Mouse (Mus musculus): ENCODE data around the gene Ate1. TPM values are rescaled to one million over a fixed set of nuclear protein-coding genes. Genes with fewer than 3 reads are reported as not detected.
A peak's percentile ranks its signal among the peaks of the same experiment; 100 is the strongest.
"Not testable (repeated sequence)": the region's sequence is repeated elsewhere in the genome, so short reads cannot be mapped to it uniquely, and the experiment has no call there.

Gene Ate1
- polyA plus RNA-seq, 1 experiment from 2014 or later, result 109 TPM

GRCm38 (mm10) chr7:130535174-130535573 is 15.0 kb upstream of the Ate1 start:
- Histone ChIP-seq H3K27me3 (replicated peaks; ENCODE audit: control insufficient read depth, insufficient read depth, low read length) (no peaks in the 10 kb centered on the region), H3K27ac (ENCODE audit: low read depth, low read length) (no peak overlapping the region), H3K4me2 (ENCODE audit: low read length) (no peak overlapping the region), H3K9ac (ENCODE audit: low read depth, low read length) (no peak overlapping the region), H3K9me3 (ENCODE audit: control insufficient read depth, low read length) (no peaks in the 10 kb centered on the region), H3K4me3 (ENCODE audit: low read length) (no peak overlapping the region), H3K4me1 (ENCODE audit: control insufficient read depth, insufficient read depth, low read depth, low read length) (no peaks in the 10 kb centered on the region), H3K36me3 (ENCODE audit: control insufficient read depth, insufficient read depth, low read length) (peaks cover 24% of the 10 kb centered on the region)
- 90% methylated on average over 4 of the region's 4 CpGs for WGBS
- no peak for ATAC-seq

DNA sequence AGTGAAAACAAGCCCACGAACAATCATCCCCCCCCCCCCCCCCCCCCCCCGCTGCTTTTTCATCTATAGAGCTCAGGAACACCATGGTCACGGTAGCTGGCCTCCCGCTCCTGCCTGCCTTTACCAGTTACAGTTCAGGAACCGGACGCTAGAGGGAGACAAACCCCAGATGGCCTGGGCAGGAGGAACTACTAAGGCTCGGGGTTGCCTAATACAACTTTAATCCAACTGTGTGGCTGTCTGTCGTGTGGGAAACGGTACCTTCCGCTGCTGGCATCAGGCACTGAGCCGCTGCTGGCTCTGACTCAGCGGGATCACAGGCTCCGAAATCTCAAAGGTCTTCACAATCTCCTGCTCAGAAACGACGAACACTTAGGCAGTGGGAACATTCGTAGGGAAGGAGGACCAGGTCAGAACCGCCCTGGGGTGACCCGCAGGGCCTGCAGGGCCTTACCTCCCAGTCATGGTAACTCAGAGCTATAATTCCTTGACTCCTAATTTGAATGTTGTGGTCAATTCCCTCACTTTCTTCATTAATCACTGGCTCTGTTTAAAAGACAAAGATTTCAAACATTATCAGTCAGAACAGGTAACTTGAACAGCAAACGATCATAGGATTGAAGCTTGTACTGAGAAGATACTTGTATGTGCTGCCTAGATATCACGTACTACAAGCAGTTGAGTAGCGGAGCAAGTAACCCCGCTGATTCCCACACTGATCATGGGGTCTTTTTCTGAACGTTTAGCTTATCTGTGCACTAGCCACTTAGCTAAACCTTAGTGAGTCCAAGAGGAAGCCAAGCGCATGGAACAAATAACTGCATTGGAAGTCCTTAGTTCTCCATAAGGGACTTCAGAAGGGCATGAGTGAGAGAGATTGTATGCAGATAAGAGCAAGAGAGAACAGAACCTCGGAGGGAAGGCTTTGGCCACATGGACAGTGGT is 13.4 kb upstream of the Ate1 start:
- Histone ChIP-seq H3K4me2 (ENCODE audit: low read length) (no peak overlapping the region), H3K27me3 (replicated peaks; ENCODE audit: control insufficient read depth, insufficient read depth, low read length) (no peaks in the 10 kb centered on the region), H3K4me1 (ENCODE audit: control insufficient read depth, insufficient read depth, low read depth, low read length) (no peaks in the 10 kb centered on the region), H3K4me3 (ENCODE audit: low read length) (no peak overlapping the region), H3K9ac (ENCODE audit: low read depth, low read length) (no peak overlapping the region), H3K9me3 (ENCODE audit: control insufficient read depth, low read length) (no peaks in the 10 kb centered on the region), H3K36me3 (ENCODE audit: control insufficient read depth, insufficient read depth, low read length) (peaks cover 16% of the 10 kb centered on the region), H3K27ac (ENCODE audit: low read depth, low read length) (no peak overlapping the region; the same call in 1 of the 2 replicates)
- peak; percentile 83 for ATAC-seq
- 47% methylated on average over 24 of the region's 25 CpGs for WGBS

GRCm38 (mm10) chr7:130531138-130531537 is 11.0 kb upstream of the Ate1 start:
- H3K9me3 ChIP-seq (ENCODE audit: control insufficient read depth, low read length); H3K27ac ChIP-seq (ENCODE audit: low read depth, low read length); H3K36me3 ChIP-seq (ENCODE audit: control insufficient read depth, insufficient read depth, low read length); H3K4me3 ChIP-seq (ENCODE audit: low read length); ATAC-seq; H3K27me3 ChIP-seq (replicated peaks; ENCODE audit: control insufficient read depth, insufficient read depth, low read length); H3K4me1 ChIP-seq (ENCODE audit: control insufficient read depth, insufficient read depth, low read depth, low read length); H3K4me2 ChIP-seq (ENCODE audit: low read length); H3K9ac ChIP-seq (ENCODE audit: low read depth, low read length): not testable (repeated sequence)
- 95% methylated on average over 14 of the region's 15 CpGs for WGBS

DNA sequence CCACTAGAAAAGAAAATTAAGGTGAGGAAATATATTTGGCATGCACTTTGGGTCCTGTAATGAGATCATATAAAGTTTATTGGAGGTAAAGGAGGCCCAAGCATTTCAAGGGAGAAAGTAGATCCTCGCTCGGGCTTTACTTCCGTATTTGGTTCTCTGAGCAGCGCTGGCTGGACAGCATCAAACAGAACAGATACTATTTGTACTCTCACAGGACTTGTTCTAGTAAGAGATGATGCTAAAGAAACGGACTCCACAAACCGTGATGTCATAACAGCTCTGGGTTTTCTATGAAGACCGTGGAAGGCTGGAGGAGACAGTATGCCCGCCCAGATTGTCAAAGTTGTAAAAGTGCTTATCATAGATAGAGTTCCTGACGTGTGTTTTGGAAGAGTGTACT is 7.1 kb upstream of the Ate1 start:
- Histone ChIP-seq H3K4me2 (ENCODE audit: low read length) (no peak overlapping the region), H3K27ac (ENCODE audit: low read depth, low read length) (no peak overlapping the region), H3K4me3 (ENCODE audit: low read length) (no peak overlapping the region), H3K4me1 (ENCODE audit: control insufficient read depth, insufficient read depth, low read depth, low read length) (no peaks in the 10 kb centered on the region), H3K27me3 (replicated peaks; ENCODE audit: control insufficient read depth, insufficient read depth, low read length) (no peaks in the 10 kb centered on the region), H3K9me3 (ENCODE audit: control insufficient read depth, low read length) (no peaks in the 10 kb centered on the region), H3K9ac (ENCODE audit: low read depth, low read length) (no peak overlapping the region), H3K36me3 (ENCODE audit: control insufficient read depth, insufficient read depth, low read length) (peaks cover 5% of the 10 kb centered on the region)
- ATAC-seq, result no peak
- WGBS, result 89% methylated on average over 9 of the region's 9 CpGs

DNA sequence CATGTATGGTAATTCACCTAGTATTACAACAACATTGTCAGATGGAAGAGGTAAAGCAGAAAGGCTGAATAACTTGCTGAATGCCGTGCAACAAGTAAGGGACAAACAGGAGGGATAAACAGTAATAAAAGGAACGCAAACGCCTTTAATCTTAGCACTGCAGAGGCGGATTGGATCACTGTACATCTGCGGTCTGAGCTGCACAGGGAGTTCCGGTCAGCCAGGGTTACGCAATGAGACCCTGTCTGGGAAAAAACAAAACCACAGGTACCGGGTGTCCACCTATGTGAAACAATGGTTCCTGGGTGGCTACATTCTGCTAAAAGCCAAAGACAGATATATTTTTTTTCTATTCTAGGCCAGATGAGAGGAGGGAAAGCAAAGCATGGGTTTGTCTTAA is 3.3 kb upstream of the Ate1 start:
- Histone ChIP-seq H3K4me2 (ENCODE audit: low read length) (no peak overlapping the region), H3K9me3 (ENCODE audit: control insufficient read depth, low read length) (no peaks in the 10 kb centered on the region), H3K27me3 (replicated peaks; ENCODE audit: control insufficient read depth, insufficient read depth, low read length) (no peaks in the 10 kb centered on the region), H3K4me1 (ENCODE audit: control insufficient read depth, insufficient read depth, low read depth, low read length) (peaks cover 5% of the 10 kb centered on the region), H3K36me3 (ENCODE audit: control insufficient read depth, insufficient read depth, low read length) (no peaks in the 10 kb centered on the region), H3K27ac (ENCODE audit: low read depth, low read length) (no peak overlapping the region), H3K4me3 (ENCODE audit: low read length) (no peak overlapping the region), H3K9ac (ENCODE audit: low read depth, low read length) (no peak overlapping the region)
- WGBS, result 93% methylated on average over 8 of the region's 8 CpGs
- ATAC-seq, result no peak

DNA sequence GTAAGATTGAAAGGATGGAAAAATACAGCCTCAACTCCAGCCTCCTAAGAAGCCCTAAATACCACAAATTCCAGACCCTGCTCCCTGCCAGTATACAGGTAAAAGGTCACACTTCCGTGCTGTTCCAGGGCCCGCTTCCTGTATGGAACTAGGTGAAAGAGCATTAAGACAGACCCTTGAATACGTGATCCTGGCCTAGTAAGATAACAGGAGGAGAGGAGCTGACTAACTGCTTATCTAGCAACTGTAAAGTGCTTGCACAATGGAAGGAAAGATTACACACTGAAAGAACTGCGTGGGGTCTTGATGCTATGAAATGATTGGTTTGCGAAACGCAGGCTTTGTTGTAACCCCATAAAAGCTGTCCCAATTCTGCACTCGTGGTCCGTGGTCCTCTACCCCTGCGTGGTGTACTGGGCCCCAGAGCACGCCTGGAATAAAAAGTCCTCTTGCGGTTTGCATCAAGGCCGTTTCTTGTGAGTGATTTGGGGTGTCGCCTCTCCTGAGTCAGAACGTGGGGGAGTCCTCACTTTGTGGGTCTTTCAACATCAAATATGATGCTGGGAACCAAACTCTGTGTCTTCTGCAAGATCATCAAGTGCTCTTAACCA is 748 bp upstream of the Ate1 start:
- Histone ChIP-seq H3K4me2 (ENCODE audit: low read length) (no peak overlapping the region; the same call in 1 of the 2 replicates), H3K36me3 (ENCODE audit: control insufficient read depth, insufficient read depth, low read length) (no peaks in the 10 kb centered on the region), H3K27ac (ENCODE audit: low read depth, low read length) (no peak overlapping the region), H3K4me1 (ENCODE audit: control insufficient read depth, insufficient read depth, low read depth, low read length) (peaks cover 20% of the 10 kb centered on the region), H3K9ac (ENCODE audit: low read depth, low read length) (no peak overlapping the region), H3K4me3 (ENCODE audit: low read length) (no peak overlapping the region), H3K9me3 (ENCODE audit: control insufficient read depth, low read length) (no peaks in the 10 kb centered on the region), H3K27me3 (replicated peaks; ENCODE audit: control insufficient read depth, insufficient read depth, low read length) (no peaks in the 10 kb centered on the region)
- WGBS, result 91% methylated on average over 14 of the region's 14 CpGs
- ATAC-seq, result no peak

DNA sequence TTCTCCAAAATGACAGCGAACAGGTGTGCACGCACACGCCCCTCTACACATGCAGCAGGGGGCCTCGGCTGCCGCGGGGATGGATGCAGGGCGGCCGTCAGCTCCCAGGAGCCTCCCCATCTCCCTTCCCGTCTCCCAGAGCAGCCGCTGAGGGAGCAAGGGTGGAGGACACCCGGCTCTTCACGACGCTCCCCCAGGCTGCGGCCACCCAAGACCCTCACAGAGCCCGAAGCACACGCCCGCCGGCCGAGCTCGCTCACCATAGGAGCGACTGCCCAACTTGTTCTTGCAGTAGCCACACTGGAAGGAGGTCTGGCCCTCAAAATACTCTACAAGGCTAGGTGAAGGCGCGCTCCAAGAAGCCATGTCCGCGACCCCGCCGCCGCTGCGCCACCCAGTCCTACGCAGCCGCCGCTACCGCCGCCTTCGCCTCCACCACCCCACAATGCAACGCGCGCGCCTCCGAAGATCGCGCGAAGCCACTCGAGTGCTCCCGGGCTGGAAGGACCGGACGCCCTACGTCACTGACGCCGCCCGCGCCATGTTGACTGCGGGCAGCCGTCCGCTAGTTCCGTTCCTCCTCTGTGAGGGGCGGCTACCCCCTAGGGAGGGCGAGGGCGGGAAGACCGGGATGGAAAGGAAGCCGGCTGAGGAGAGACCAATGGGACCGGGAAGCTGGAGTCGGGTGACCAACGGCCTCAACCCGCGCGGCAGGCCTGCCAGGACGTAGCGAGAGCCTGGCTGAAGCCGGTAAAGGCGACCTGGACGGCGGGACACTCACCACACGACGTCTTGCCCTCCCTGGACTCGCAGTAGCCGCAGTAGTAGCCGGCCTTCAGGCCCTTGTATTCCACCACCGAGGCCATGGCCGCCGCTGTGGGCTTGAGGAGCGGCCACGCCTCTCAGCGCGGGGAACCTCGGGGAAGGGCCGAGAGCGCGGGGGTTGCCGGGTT is 797 bp downstream of the Ate1 start:
- H3K4me1 ChIP-seq (ENCODE audit: control insufficient read depth, insufficient read depth, low read depth, low read length), result peaks cover 20% of the 10 kb centered on the region
- 0% methylated on average over 90 of the region's 90 CpGs for WGBS
- H3K9me3 ChIP-seq (ENCODE audit: control insufficient read depth, low read length), result no peaks in the 10 kb centered on the region
- H3K27ac ChIP-seq (ENCODE audit: low read depth, low read length), result peak overlapping the region; percentile 98
- peak overlapping the region; percentile 83 for H3K4me2 ChIP-seq (ENCODE audit: low read length)
- peak overlapping the region; percentile 87 for H3K4me3 ChIP-seq (ENCODE audit: low read length)
- peak overlapping the region; percentile 97 for H3K9ac ChIP-seq (ENCODE audit: low read depth, low read length)
- H3K36me3 ChIP-seq (ENCODE audit: control insufficient read depth, insufficient read depth, low read length), result no peaks in the 10 kb centered on the region
- peak; percentile 97 for ATAC-seq
- H3K27me3 ChIP-seq (replicated peaks; ENCODE audit: control insufficient read depth, insufficient read depth, low read length), result no peaks in the 10 kb centered on the region

DNA sequence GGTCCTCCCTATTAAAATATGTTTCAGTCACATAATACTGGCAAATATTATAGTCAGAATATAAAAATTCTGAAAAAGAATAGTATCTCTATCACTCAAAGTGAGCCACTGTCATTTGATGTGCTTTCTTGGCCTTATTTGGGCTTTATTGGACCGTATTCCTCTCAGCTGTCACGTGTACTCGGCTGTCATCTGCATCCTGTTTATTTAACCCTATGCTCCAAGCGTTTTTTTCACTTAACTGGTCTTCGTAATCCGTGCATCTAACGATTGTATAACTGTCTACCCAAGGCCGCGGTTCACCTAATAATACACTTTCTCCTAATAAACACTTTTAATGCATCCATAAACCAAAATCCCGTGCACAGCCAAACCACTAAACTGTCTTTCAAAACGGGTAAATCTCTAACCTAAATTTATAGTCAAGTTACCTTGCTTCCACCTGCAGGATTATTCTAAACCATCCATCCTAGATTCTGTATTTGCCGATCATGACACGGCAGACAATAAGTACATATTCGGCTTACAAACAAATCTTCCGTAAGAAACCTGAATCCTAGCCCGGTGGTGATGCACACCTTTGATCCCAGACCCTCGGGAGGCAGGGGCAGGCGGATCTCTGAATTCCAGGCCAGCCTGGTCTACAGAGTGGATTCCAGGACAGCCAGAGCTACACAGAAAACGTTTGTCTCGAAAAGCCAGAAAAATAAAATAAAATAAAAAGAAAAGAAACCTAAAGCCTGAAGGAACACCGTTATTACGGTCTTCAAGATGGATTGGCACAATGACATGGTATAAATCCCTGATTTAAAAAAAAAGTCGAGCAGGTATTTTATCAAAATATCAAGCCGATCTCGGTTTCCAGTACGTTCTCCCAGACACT is 1.7 kb downstream of the Ate1 start:
- H3K9me3 ChIP-seq (ENCODE audit: control insufficient read depth, low read length), result no peaks in the 10 kb centered on the region
- peak overlapping the region; percentile 63 for H3K4me2 ChIP-seq (ENCODE audit: low read length)
- H3K27me3 ChIP-seq (replicated peaks; ENCODE audit: control insufficient read depth, insufficient read depth, low read length), result no peaks in the 10 kb centered on the region
- peak overlapping the region; percentile 87 for H3K4me3 ChIP-seq (ENCODE audit: low read length)
- peak overlapping the region; percentile 98 for H3K27ac ChIP-seq (ENCODE audit: low read depth, low read length)
- peaks cover 20% of the 10 kb centered on the region for H3K4me1 ChIP-seq (ENCODE audit: control insufficient read depth, insufficient read depth, low read depth, low read length)
- no peak for ATAC-seq
- no peaks in the 10 kb centered on the region for H3K36me3 ChIP-seq (ENCODE audit: control insufficient read depth, insufficient read depth, low read length)
- 42% methylated on average over 26 of the region's 26 CpGs for WGBS
- peak overlapping the region; percentile 97 for H3K9ac ChIP-seq (ENCODE audit: low read depth, low read length)
